Mouse (Mus musculus) forelimb bud, embryonic 11.5 days (tissue): ENCODE results near the gene Dnaja2.
A peak's percentile ranks its signal among the peaks of the same experiment; 100 is the strongest.

Experiments
- DNase-seq: peaks from one replicate; pipeline ENCODE4 v3.0.0-alpha.2; 2012; ENCODE audit warnings: low read depth, low spot score

The Dnaja2 gene

DNA sequence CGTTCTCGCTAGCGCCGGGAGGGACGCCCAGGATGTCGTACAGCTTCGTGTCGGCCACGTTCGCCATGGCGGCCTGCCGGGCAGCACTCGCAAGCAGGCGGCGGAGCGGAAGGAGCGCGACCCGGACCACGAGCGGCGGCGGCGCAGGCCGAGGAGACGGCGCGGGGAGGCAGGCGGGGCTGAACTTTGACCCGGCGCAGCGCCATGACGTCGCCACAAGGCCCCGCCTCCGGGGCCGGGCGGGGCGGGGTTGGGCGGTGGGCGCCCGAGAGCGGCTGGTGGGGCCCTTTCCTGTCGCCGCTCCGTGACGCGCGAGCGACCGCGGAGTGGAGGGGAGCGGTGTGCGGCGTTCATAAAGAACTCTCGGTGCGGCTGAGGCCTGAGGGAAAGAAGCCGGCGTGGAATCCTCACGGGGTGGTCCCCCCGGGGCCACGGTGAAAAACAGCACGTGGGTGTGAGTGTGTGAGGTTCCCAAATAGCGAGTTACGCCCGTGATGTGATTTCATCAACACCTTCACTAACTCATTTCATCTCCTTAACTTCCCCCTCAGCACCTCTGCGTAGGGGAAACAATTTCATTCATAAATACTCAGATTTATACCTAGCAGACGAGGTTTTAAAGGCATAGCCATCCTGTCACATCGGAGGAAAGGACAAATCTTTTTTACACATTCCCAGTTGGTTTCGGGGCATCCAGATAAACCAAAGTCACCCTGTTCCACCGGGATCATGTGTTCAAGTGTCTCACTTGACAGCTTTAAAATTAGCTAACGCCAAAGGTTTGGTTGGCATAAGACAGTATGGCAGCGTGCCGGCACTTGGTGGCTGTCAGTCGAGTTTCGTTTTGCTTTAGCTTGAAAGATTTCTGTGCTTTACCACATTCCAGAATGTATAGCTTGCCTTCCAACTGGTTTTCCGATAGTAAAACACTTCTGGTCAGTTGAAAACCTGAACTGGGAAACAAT is at the start of gene Dnaja2:
Gene Dnaja2 (minus strand): TSS at position 164 of the 965 bp plus-strand sequence.
- peak; percentile 89 for DNase-seq

DNA sequence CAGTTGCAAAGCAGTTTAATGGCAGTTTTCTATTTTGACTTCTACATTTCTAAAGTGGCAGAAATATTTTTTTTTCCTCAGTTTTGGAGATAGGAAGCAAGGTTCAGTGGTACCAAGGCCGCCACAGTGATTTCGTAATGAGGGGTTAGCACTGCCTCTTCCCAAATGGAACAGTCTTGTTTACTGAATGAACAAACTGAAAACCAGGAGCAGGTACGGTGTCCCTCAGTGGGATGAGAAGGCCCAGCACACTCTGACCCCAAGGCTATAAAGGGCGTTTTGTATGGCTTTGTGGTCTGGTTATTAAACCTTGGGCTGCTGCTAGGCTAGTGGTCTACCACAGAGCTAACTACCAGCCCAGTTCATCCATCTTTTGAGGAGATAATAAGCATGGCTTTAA is 49.1 kb upstream of the Dnaja2 start:
- DNase-seq: no peak

DNA sequence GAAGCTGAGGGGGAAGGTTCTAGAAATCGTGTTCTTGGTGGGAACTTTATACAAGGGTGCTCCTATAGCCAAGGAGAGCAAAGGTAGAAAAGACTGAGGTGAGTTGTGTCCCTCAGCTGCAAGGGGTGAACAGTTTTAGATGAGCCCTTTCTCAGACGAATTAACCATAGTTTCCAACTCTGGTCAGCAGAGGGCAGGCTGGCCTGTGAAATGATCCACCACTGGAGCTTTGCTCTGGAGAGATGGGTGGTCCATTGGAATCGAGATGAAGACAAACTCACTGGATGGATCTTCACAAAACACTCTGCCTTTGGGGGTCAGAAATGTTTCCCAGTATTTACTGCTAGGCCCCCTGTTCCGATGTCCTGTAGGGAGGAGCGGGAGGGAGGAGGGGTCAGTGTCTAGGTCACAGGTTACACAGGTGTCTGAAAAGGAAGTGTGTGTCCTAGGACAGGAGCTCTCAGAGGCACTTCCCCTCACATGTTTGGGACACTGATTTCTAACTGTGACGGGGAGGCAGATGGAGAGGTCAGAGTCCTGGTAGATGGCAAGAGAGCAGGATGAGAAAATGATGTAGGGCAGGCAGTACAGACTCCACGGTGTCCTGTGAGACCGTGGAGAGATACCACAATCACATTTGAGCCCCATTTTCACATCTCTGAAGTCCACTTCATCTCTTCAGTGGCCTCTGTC is 48.2 kb upstream of the Dnaja2 start:
- peak; percentile 31 for DNase-seq

DNA sequence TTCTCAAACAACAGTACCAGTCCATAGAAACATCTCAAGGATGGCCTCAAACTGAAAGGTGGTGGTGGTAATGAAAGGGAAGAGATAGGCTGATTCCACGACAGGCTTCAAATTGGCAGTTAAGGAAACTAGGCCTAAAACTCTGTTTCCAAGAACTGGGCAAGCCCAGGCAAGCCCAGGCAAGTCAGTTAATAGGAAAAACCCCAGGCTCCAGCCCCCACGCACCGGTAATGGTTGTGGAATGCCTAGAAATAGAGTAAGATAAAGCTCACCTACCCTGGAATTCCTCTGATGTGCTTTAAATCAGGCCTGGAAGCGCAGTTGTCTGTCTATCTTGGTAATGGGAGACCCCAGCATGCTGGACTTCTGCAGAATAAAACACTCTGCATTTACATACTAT is 47.6 kb upstream of the Dnaja2 start:
- peak; percentile 18 for DNase-seq

DNA sequence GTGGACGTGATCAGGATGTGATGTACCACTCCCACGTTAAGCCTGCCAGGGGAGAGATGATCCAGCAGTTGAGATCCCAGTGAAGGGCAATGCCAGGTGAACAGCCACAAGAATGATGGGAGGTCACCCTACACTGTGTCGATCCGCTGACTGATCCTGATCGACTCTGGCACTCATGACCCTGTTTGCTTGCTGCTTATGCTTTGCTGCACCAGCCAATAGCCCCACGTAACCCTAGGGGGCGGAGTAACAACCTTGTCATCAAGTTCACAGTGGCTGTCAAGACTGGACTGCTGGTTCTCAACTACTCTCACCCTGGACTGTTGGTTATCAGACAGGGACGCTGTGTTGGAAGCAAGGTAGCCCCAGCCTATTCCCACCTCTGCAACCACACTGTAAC is 46.6 kb upstream of the Dnaja2 start:
- DNase-seq: no peak

DNA sequence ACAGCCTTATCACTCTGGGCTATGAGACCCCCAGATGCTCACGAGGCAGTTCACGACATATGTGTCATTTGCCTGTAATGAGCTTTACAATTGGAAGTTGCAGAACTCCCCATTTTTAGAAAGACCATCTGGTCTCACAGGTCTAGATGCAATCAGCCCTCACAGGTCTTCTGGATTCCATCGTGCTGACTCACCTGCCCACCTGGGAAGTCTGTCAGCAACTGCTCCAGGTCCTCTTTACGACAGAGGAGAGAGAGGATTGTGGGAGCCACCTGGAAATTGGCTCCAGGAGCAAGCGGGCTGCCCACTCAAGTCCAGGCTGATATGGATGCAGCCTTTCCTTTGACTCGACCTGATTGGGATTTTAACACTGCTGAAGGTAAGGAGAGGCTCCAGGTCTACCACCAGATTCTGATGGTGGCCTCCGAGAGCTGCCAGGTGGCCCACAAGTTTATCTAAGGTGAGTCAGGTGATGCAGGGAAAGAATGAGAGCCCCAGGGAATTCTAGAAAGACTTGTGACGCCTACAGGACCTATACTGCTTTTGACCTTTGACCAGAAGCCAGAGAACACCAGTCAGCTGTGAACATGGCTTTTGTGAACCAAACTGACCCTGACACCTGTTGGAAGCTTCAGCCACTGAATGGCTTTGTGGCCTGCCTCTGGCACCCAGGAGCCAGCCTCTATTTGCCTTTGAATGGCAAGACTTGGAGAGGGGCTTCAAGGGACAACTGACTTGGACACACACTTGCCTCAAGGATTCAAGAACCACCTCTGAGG is 42.5 kb upstream of the Dnaja2 start:
- DNase-seq: no peak

DNA sequence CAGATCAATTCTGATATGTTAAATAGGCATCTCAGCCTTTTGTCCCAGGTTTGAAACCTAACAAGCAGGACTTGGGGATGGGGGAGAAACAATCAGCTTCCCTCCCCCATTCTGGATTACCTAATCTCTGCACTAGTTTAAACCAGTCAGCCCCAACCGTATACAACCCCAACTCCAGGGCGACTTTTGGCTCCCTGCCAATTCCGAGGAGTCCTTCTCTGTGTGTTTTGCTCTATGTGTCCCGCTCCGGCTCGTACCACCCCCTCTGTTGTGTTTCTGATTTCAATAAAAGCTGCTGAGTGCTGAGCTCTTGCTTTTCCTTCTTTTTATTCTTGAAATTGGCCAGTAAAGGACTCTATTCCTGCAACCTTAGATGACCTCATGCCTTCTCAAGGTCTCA is 40.2 kb upstream of the Dnaja2 start:
- DNase-seq: no peak

DNA sequence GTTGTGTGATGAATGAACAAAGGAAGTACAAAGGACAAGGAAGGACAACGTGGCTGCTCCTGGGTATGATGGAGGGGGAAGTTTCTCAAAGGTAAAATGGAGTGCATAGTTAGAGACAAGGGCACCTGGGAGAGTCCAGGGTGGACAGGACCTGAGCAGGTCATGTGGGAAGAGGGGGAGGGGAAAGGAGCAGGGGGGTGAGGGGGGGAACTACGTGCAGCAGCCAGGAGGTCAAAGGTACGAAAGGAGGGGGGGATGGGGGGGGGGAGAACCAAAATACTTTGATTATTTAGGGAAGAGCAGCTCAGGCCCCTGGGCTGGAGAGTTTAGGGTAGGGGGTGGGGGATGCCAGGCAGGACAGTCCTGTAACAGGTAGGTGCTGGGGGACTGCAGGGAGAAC is 39.8 kb upstream of the Dnaja2 start:
- DNase-seq: no peak

DNA sequence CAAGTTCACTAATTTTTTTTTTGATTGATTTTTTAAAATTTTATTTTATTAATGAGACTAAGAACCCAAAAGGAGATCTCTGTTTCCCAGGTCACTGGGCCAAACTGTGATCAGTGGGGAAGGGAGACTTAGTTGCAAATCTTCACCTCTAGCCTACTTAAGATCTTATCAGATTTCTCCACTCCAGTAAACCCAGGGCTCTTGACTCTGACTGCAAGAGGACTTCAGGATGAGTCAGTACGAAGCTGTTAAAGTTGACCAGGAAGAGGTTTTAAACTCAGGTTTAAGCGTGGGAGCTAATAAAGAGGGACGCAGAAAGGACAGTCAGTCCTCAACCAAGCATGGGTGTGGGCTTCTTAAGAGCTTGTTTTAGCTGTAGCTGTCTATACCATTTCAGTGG is 38.2 kb upstream of the Dnaja2 start:
- DNase-seq: no peak

DNA sequence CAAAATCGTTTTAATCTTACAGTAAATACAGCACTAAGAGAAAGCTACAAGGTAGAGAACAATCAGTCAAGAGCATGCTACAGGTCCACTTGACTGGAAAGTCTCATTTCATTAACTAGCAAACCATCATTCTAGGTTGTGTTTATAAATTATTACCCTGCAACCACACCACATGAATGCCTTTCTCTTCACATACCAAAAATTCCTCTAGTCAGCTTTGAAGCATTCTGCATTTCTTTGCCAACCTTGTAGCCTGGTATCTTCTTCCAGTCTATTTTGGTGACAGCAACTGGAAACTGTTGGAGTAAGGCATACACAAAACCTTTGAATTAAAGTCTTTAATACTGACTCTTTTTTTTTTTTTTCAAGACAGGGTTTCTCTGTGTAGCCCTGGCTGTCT is 36.4 kb upstream of the Dnaja2 start:
- no peak for DNase-seq

DNA sequence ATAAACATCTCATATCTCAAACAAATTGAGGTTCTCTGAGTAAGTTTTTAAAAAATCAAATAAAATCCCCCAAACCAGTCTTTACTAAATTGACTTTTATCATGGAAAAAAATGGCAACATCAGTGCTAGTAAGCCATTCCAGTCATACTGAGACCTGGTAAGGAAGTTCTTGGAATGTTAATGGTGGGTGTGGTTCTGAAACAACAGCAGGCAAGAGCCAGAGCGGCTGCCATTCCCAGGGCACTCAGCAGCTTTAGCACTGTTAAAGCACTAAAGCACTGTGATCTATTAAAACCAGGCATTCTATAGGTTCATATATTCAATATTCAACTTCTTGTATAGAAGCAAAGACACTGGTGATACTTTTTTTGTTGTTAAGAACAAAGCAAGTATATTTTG is 35.1 kb upstream of the Dnaja2 start:
- DNase-seq: no peak

DNA sequence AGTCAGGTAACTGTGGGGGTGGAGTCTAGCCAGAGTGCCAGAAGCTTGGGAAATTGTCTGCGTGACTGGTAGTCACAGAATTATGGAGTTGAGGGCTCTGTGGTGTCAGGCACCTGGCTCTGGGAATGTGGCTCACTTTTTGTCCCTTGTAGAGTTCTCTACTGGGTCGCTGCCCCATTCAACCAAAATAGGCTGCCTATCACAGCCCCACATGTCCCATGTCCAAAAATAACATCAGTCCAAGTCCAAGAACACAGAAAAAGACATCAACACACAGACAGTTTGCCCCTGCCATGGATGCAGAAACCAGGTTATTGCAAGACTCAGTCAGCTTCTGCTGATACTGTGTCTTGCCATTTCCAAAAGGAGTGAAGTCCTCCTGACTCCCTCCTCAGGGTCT is 33.5 kb upstream of the Dnaja2 start:
- no peak for DNase-seq

DNA sequence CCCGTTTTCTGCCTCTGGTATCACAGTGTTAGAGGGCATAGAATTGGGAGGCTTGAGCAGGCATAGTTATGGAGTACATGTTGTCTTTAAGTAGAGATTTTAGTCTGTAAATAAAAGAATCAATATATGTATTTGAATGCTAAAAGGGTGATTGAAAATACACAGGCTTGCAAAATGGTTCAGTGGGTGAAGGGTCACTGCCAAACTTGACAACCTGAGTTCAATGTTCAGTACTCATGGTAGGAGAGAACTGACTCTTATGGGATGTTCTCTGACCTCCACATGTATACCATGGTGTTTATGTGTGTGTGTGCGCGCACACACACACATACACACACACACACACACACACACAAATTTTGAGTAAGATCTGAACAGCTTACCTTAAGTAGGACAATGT is 22.5 kb upstream of the Dnaja2 start:
- no peak for DNase-seq

DNA sequence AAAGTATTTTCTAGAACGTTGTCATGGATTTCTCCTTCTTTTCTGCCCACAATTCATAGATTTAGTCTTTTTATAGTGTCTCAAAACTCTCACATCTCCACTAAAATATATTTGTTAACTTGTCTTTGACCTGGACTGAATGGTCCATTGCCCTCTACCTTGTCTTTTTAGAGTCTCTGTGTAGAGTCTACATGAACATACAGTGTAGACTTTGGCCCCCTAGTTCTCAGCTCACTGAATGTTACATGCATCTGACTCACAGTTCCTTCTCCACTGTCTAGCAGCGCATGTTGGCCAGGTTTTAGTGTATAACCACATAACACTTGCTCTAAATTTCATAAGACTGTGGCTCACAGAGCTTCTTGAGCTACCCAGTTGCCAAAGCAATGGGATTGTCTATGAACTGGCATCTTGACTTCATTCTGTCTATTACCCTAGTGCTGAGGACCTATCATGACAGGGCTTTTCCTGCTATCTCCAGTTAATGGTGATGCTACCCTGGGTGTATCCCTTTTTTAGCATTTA is 18.9 kb upstream of the Dnaja2 start:
- DNase-seq: no peak

DNA sequence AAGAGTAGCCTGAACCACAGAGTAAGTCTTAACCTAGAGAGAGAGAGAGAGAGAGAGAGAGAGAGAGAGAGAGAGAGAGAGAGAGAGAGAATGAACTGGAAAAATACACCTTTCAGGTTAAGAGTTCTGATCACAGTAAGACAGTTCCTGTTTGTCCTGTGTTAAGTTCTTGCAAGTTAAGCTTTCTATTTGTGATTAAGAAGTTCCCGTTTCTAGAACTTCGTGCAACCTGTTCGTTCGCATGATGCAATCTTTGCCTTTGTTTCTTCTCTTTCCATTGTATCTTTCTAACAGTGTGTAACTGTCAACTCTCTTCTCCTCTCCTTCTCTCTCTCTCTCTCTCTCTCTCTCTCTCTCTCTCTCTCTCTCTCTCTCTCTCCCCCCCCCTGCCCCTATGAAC is 15.3 kb upstream of the Dnaja2 start:
- DNase-seq: no peak

DNA sequence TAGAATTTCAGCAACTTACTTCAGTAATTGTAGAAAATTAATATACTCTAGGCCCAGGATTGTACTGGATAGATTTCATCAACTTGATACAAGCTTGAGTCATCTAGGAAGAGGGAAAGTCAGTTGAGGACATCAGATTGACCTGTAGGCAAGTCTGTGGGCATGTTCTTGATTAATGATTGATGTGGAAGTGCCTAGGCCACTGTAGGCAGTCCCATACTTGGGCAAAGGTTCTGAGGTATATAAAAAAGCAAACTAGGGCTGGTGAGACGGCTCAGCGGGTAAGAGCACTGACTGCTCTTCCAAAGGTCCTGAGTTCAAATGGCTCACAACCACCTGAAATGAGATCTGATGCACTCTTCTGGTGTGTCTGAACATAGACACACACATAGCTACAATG is 12.7 kb upstream of the Dnaja2 start:
- no peak for DNase-seq

DNA sequence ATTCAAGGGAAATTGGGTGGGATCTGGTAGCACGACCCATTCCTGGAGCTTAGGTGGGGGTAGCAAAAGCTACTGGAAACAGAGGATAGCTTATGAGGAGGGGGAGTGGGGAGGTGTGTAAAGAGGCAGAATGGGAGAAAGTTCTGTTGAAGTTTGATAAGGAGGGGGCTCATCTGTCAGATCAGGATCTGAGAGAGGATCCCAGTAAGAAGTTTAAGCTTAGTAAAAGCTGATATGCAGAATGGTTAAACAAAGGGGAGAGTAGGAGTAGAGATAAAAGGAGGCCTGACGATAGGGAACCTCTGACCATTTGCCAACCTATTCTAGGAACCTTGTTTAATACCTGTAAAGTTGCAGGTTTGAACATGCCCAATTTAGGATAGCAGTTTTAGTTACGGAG is 10.0 kb upstream of the Dnaja2 start:
- no peak for DNase-seq

DNA sequence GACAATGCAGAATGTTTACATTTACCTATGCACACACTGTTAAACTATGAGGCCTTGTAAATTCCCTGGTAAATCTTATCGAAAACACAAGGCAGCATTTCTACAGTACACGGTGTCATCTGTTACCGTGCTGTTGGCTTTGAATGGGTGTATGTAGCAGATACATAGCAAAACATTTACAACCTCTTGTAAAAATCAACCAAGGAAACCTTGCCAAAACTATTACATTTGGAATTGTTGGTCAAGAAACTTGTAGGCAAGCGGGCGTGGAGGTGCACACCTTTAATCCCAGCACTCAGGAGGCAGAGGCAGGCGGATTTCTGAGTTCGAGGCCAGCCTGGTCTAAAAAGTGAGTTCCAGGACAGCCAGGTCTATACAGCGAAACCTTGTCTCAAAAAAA is 8.2 kb upstream of the Dnaja2 start:
- DNase-seq: no peak

DNA sequence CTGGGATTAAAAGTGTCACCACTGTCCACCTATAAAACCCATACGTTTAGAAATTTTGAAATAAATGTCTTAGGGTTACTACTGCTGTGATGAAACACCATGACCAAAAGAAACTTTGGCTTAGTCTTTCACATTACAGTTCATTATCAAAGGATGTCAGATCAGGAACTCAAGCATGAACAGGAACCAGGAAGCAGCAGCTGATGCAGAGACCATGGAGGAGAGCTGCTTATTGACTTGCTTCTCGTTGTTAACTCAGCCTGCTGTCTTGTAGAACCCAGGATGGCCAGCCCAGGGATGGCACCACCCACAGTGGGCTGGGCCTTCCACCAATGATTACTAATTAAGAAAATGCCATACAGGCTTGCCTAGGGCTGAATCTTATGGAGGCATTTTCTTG is 4.8 kb upstream of the Dnaja2 start:
- no peak for DNase-seq

DNA sequence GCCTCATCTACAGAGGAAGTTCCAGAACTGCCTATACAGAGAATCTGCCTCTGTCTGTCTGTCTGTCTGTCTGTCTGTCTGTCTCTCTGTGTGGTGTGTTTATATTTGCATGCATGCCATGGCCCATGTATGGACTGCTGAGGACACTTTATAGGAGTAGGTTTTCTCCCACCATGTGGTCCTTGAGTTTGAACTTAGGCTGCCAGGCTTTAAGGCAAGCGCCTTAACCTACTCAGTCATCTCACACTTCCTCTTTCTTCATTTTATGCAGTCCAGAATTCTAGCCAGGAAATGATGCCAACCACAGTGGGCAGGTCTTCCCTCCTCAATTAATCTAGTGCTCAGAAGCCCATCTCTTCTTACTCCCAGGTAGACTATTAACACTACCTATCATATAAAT is 4.1 kb upstream of the Dnaja2 start:
- no peak for DNase-seq

DNA sequence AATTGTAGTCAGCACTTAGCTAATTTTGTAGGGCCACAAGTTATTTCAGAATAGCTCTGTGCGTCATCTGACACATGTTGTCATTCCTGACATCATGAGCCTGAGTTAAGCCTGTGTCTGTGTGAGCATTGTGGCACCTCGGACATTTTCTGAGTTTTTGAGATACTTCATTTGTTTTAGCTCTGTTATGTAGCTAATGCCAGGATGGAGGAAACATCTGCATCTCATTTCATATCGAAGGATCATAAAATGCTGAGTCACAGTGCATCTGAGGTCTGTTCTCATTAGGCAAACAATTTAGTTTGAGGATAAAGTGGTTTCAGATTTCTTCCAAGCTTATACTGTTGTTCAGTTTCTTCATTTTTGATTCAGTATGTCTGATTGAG is 2.5 kb upstream of the Dnaja2 start:
- peak; percentile 33 for DNase-seq

DNA sequence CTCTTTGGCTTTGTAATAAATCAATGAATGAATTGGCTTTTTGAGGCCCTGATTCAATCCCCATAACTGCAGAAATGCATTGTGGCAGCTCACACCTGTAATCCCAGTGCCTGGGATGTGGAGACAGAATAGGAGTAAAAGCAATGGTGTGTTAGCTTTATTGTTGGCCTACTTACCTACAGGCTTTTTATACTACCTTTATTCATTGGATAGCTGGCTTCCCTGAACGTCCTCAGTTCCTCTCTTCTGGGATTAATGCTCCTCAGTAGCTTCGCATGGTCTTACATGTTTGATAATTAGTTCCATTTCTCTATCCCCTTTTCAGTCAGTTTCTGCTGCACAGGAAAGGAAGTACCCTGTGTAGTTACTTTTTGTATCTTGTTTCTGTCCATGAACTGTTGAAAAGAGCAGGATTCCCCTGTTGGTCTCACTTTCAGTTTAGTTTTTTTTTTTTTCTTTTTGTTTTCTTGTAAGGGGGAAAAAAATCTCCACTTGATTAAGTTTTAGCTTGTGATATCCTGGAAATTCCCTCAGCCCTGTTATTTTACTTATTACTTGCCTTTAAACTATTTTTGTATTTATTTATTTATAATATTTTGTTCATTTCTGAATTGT is 1.9 kb upstream of the Dnaja2 start:
- no peak for DNase-seq
